Mouse (Mus musculus): ENCODE results near the gene Ier5l.

DNA sequence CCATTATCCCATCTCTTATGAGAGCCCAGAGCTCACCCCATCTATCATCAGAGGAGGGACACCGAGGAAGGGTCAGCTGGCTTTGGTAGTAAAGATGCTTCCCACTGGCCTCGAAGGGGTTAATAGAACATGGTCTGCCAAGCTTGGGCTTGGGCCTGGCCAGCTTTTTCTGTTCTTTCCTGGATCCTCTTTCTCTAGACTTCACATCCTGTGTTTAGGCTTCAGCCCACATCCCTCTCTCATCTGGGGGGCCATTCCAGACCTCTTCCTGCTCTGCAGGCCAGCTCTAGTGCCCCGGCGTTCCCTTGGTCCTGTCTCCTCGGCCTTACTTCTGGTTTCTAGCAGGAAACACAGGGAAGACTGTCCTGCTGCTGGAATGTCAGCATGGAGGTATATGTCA, 30.0 kb downstream of the Ier5l start:
- TF ChIP-seq CTCF (conservative IDR thresholded peaks at IDR 0.05 in 1 of 2, IDR thresholded peaks at IDR 0.05 in 1 of 2; ENCODE audit: low read depth in 2 of 2, low read length in 2 of 2) (no peak), ELF1 (IDR thresholded peaks at IDR 0.05; ENCODE audit: low read depth, low read length) (no peak), RAD21 (IDR thresholded peaks at IDR 0.05; ENCODE audit: low read depth, low read length) (no peak), POLR2A (IDR thresholded peaks at IDR 0.05; ENCODE audit: low read depth, low read length) (no peak), USF2 (conservative IDR thresholded peaks at IDR 0.05; ENCODE audit: low read depth, low read length) (no peak), E2F4 (IDR thresholded peaks at IDR 0.05; ENCODE audit: insufficient replicate concordance, low read depth, low read length) (no peak), ETS1 (conservative IDR thresholded peaks at IDR 0.05; ENCODE audit: low read depth, low read length) (no peak), ZMIZ1 (IDR thresholded peaks at IDR 0.05; ENCODE audit: low read depth, low read length) (no peak)
